Mouse (Mus musculus) olfactory bulb, adult 2 months (tissue): ENCODE results near the gene Camk2n1.

Source experiments
- CTCF ChIP-seq: fragments of 200-500 bp; IDR thresholded peaks from 2 replicates; pipeline ENCODE4 v1.5.1; 2012; ENCODE audit warnings: low read depth, mild to moderate bottlenecking, low read length, moderate library complexity; ENCODE audit not compliant: insufficient read depth
- POLR2A ChIP-seq: fragments of 200-500 bp; IDR thresholded peaks from 2 replicates; pipeline ENCODE4 v1.6.1; 2012; ENCODE audit warnings: mild to moderate bottlenecking, low read depth, low read length, moderate library complexity; ENCODE audit not compliant: insufficient read depth

DNA sequence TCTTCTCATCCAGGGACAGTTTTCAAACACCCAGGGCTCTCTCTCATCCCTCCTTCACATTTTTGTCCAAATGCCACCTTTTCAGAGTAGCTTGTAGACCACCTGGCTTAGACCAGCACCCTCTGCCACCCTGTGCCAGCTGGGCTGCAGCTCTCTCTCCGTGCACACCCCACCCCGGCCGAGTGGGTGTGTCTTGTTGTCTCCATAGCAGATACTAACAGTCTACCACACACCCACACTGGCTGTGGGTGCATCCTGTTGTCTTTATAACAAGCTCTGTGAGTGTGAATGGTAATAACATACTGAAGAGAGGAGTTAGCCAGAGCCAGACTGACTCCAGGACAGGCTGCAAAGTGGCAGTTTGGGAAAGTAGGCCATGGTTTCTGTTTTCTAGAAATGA, 38.1 kb upstream of the Camk2n1 start:
- TF ChIP-seq CTCF, result no peak
- 0 out of 2 replicates have a peak, but pooled peaks have one; percentile 17 for TF ChIP-seq POLR2A
